Mouse (Mus musculus) embryonic stem cell, embryonic (primary cell): ENCODE data around the gene Tmem169.

Experiments
- CTCF ChIA-PET, 4 experiments: fragments of 300-600 bp in 2 of 4; fragments of 350-600 bp in 2 of 4; sonication (Branson Sonifier 250); formaldehyde crosslinking; loops; one replicate each; lab custom pipeline; 2022; ENCODE audit warnings: inconsistent platforms in 2 of 4; lab: Charles Lee
- POLR2A ChIA-PET, 4 experiments: fragments of 300-600 bp in 2 of 4; fragments of 350-600 bp in 2 of 4; sonication (Branson Sonifier 250); formaldehyde crosslinking; loops; one replicate each; lab custom pipeline; 2022; ENCODE audit warnings: antibody characterized with exemption in 4 of 4, inconsistent platforms in 1 of 4; lab: Charles Lee

The Tmem169 gene

DNA sequence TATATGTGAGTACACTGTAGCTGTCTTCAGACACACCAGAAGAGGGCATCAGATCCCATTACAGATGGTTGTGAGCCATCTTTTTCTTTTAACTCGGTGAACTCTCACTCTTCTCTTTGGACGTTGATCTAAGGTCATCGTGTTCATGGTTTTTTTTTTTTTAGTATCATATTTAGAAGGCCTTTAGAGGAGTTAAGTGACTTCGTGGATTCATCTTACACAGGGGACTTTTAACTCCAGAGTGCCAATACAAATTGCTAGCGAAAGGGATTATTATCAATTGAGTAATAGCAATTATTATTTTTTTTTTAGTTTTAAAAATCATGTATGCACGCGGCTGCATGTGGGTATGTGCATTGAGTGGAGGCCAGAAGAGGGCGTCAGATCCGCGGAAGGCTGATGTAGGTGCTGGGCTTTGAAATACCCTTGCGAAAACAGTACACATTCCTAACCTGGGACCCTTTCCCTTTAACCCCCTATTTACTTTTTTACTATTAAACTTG lies 22.6 kb downstream of the Tmem169 start:
- CTCF ChIA-PET, result interaction anchor here in 3 of 4 experiments (0.6 to 0.7 kb wide), 5 partner anchors 57 to 1092 kb away, joined by 3 to 7 read pairs (median 3); no protein-coding TSS in a partner anchor
- POLR2A ChIA-PET, result interaction anchor here (0.6 to 6.7 kb wide), 44 partner anchors 10 to 1072 kb away, joined by 3 to 59 read pairs (median 4); partner anchors contain the start of genes Pecr (in 3 of the 4) and Tmem169 (in 3 of the 4)

- ChIA-PET CTCF (interaction anchor here in 1 of 4 experiments (0.6 kb wide), 1 partner anchor 52 kb away, joined by 5 read pairs; no protein-coding TSS in a partner anchor), POLR2A (interaction anchor here (0.5 to 6.7 kb wide), 53 partner anchors 9 to 499 kb away, joined by 3 to 59 read pairs (median 4); partner anchors contain the start of genes Pecr (in 3 of the 4), Tmem169 (in 3 of the 4) and Mreg (in 1 of the 4))
Measured at GRCm38 (mm10) chr1:72307317-72307798, 23.2 kb downstream of the Tmem169 start, which contains the start of gene Xrcc5. Gene Xrcc5 (plus strand): TSS chr1:72307421.

DNA sequence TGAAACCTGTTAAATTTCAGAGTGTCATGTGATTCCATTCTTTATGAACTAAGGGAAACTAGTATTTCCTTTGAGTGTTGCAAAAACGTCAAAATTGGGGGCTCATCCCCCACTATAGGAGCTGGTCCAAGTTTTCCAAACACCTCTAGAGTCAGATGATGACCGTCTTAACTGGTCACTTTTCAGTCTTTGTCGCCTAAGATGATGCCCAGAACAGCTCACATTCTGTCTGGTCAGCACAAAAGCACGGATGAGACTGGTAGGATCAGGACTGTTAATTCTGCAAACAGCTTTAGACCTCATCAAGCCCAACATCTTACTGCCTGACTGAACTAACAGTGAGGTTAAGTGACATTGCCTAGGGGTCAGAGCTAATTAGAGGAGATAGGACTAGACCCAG lies 24.8 kb downstream of the Tmem169 start:
- POLR2A ChIA-PET, result interaction anchor here (0.8 to 6.7 kb wide), 45 partner anchors 8 to 481 kb away, joined by 3 to 59 read pairs (median 6); partner anchors contain the start of genes Pecr (in 3 of the 4), Tmem169 (in 3 of the 4), Mreg (in 1 of the 4) and Rpl37a (in 1 of the 4)
- CTCF ChIA-PET, result no interaction called here

DNA sequence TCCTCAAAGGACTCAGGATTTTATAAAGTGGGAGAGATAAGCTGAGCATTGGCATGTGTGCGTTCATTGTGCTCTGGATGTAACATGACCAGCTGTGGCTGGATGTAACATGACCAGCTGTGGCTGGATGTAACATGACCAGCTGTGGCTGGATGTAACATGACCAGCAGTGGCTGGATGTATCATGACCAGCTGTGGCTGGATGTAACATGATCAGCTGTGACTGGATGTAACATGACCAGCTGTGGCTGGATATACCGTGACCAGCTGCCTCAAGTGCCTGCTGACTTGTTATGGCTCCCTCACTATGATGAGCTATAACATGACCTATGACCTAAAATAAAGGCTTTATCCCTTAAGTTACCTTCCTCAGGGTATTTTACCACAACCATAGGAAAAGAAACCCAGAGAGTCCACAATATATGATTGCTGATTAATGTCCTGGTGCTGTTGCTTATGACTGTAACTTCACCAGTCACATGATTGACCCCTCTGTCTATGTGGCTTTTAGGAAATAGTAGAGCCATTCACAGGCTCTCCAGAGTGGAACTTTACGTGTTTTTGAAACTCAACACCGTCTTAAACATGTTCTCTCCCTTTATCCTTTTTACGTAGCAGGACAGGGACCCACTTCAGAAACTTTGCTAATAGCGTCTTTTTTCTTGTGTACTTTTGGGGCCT lies 25.7 kb downstream of the Tmem169 start:
- ChIA-PET POLR2A (interaction anchor here (0.6 to 6.7 kb wide), 43 partner anchors 7 to 659 kb away, joined by 3 to 59 read pairs (median 4); partner anchors contain the start of genes Pecr (in 2 of the 4), Tmem169 (in 2 of the 4), Igfbp2 (in 1 of the 4) and Rpl37a (in 1 of the 4)), CTCF (interaction anchor here in 1 of 4 experiments (0.6 kb wide), 1 partner anchor 46 kb away, joined by 3 read pairs; no protein-coding TSS in a partner anchor)

DNA sequence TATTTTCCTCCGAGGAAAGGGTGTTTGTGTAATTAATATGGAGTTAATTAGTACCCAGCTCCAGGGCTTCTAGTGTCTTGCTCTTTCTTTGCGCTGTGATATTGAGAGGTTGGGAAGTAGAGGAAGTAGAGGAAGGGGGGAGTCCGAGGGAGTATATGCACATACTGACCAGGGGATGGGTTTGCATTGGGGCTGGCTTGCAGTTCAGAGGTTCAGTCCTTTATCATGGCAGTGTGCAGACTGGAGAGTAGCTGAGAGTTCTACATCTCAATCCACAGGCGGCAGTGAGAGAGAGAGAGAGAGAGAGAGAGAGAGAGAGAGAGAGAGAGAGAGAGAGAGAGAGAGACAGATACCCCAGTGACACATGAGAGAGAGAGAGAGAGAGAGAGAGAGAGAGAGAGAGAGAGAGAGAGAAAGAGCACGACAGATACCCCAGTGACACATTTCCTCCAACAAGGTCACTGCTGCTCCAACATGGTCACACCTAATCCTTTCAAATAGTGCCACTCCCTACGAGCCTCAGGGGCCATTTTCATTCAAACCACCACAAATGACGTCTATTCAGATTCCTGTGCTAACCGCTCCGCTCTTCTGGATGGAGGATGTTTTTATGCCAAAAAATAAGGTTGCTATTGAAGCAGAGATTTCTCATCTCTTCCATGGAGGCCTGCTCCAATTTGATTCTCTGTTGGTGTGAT lies 28.7 kb downstream of the Tmem169 start:
- ChIA-PET CTCF (interaction anchor here (0.5 to 1.5 kb wide), 15 partner anchors 9 to 1550 kb away, joined by 3 to 9 read pairs (median 3); partner anchors contain the start of genes Pecr (in 2 of the 4) and Tmem169 (in 2 of the 4)), POLR2A (interaction anchor here (0.6 to 3.2 kb wide), 39 partner anchors 9 to 1799 kb away, joined by 3 to 24 read pairs (median 4); partner anchors contain the start of genes Pecr (in 3 of the 4) and Tmem169 (in 3 of the 4))

GRCm38 (mm10) chr1:72313399-72314039 lies 29.4 kb downstream of the Tmem169 start:
- CTCF ChIA-PET, result interaction anchor here (0.5 to 1.5 kb wide), 14 partner anchors 9 to 1549 kb away, joined by 3 to 9 read pairs (median 3); partner anchors contain the start of genes Pecr (in 2 of the 4) and Tmem169 (in 2 of the 4)
- POLR2A ChIA-PET, result interaction anchor here in 3 of 4 experiments (0.6 to 3.2 kb wide), 33 partner anchors 9 to 513 kb away, joined by 3 to 24 read pairs (median 4); partner anchors contain the start of genes Pecr (in 3 of the 3) and Tmem169 (in 3 of the 3)

DNA sequence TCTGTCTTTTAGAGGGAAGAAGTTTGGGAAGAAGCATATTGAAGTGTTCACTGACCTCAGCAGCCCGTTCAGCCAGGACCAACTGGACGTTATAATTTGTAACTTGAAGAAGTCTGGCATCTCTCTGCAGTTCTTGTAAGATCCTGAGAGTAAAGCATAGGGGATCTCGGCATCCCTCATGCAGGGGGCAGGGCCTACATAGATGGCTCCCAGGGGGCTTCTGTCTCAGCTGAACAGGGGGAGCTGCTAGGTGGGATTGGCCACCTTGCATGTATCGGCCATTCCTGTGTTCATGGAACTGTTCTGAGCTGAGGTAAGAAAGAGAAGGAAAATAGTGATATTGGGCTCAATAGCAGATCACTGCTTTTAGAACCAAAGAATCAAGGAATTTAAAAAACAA lies 31.3 kb downstream of the Tmem169 start:
- ChIA-PET POLR2A (interaction anchor here in 3 of 4 experiments (1.2 to 3.2 kb wide), 5 partner anchors 7 to 89 kb away, joined by 3 to 24 read pairs (median 18); partner anchors contain the start of genes Pecr (in 1 of the 3), Tmem169 (in 1 of the 3) and Xrcc5 (in 1 of the 3)), CTCF (no interaction called here)

DNA sequence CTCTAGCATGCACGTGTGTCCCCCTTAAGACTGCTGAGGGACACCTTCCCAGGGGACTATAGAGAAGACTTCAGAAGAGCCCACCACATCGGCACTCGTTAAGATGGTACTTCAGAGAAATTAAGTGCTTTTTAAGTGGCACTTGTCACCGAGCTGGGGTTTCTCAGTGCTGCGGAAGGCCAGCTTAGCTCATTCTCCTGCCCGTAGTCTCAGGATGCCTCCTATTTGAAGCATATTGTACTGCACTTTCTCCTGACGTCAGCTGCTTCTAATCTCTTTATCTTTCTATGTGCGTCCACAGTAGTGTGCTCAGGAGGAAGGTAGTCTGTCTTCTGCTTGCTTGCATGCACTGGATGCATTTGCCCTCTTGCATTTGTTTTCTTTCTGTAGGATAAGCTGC lies 32.2 kb downstream of the Tmem169 start:
- ChIA-PET CTCF (no interaction called here), POLR2A (interaction anchor here in 3 of 4 experiments (0.8 to 3.1 kb wide), 11 partner anchors 8 to 72 kb away, joined by 3 to 18 read pairs (median 3); partner anchors contain the start of gene Xrcc5 (in 2 of the 3))

GRCm38 (mm10) chr1:72316901-72317300 lies 32.7 kb downstream of the Tmem169 start:
- ChIA-PET CTCF (no interaction called here), POLR2A (interaction anchor here in 3 of 4 experiments (0.8 to 3.1 kb wide), 14 partner anchors 9 to 90 kb away, joined by 3 to 18 read pairs (median 4); partner anchors contain the start of gene Xrcc5 (in 2 of the 3))

- ChIA-PET POLR2A (interaction anchor here (0.5 to 1.2 kb wide), 6 partner anchors 13 to 285 kb away, joined by 3 to 6 read pairs (median 4); no protein-coding TSS in a partner anchor), CTCF (no interaction called here)
Measured at GRCm38 (mm10) chr1:72320759-72321158, 36.6 kb downstream of the Tmem169 start.

DNA sequence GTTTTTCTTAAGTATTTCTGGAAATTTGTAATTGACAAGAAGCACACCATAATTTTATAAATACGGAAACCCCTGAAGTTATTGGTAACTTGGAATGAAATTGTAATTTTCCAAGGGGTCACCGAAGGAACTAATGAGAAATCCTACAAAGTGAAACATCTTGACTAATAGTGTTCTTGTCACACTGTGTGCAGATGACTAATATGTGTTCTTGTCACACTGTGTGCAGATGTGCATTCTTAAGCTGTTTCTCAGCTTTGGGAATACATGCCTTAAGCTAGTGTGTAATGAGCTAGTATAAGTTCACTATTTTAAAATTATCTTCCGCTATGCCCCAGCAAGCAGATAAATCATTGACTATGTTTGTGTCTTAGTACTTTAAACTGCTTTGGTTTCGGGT lies 39.1 kb downstream of the Tmem169 start:
- CTCF ChIA-PET, result interaction anchor here in 1 of 4 experiments (0.6 kb wide), 2 partner anchors 22 to 80 kb away, joined by 5 to 11 read pairs; no protein-coding TSS in a partner anchor
- POLR2A ChIA-PET, result interaction anchor here in 3 of 4 experiments (0.6 to 5.8 kb wide), 9 partner anchors 10 to 57 kb away, joined by 3 to 33 read pairs (median 3); partner anchors contain the start of gene Xrcc5 (in 1 of the 3)

DNA sequence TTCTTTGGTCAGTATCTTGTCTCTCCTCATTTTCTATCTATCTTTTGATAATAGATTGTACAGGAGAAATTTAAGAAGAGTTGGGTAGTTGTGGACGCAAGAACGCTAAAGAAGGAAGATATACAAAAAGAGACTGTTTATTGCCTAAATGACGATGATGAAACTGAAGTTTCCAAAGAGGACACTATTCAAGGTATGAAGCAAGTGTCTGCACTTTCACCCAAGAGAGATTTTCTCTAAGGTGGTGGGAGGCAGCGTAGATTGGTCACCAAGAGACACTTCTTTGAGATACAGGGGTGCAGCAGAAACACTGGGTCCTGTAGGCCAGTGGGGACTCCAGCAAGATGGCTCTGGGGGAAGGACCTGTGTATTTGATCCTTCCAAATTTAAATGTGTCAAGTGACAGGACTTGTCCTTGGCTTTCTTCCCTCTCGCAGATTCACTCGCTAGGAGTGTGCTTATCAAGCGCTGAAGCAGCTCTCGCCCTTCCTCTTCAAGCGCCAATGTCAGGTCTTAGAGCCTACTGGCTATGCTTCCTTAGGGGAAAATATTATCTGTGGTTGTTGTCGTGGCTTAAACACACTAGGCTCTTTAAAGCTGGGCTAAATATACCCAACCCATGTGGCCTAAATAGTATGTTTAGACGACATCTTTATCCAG lies 42.1 kb downstream of the Tmem169 start:
- POLR2A ChIA-PET, result interaction anchor here (0.6 to 5.8 kb wide), 14 partner anchors 8 to 129 kb away, joined by 3 to 33 read pairs (median 4); partner anchors contain the start of gene Xrcc5 (in 1 of the 4)

DNA sequence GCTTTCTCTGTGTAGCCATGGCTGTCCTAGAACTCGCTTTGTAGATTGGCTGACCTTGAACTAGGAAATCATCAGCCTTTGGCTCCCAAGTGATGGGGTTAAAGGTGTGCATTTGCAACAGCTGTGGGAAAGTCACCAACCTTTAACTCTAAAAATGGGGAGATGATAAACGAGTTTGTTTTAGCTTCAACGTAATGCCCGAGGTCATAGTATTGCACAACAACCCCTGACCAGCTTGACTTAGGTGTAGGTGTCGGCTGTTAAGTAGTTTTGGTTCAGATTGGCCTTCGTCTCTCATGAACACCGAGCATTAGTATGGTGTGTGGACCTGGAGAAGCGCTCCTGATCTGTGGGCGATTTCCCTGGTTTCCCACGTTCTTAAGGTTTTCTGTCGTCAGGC lies 50.6 kb downstream of the Tmem169 start:
- ChIA-PET POLR2A (interaction anchor here in 2 of 4 experiments (0.8 to 3.1 kb wide), 8 partner anchors 8 to 48 kb away, joined by 3 to 19 read pairs (median 4); partner anchors contain the start of gene Xrcc5 (in 1 of the 2)), CTCF (no interaction called here)

More for the DNA sequence above, 42.1 kb downstream of the Tmem169 start:
- CTCF ChIA-PET, result interaction anchor here in 1 of 4 experiments (0.6 kb wide), 1 partner anchor 10 kb away, joined by 3 read pairs; no protein-coding TSS in a partner anchor

GRCm38 (mm10) chr1:72336780-72337179 lies 52.6 kb downstream of the Tmem169 start:
- ChIA-PET CTCF (interaction anchor here in 1 of 4 experiments (0.6 kb wide), 1 partner anchor 11 kb away, joined by 3 read pairs; no protein-coding TSS in a partner anchor), POLR2A (interaction anchor here in 2 of 4 experiments (0.6 to 6.1 kb wide), 7 partner anchors 9 to 100 kb away, joined by 3 to 33 read pairs (median 3); no protein-coding TSS in a partner anchor)

DNA sequence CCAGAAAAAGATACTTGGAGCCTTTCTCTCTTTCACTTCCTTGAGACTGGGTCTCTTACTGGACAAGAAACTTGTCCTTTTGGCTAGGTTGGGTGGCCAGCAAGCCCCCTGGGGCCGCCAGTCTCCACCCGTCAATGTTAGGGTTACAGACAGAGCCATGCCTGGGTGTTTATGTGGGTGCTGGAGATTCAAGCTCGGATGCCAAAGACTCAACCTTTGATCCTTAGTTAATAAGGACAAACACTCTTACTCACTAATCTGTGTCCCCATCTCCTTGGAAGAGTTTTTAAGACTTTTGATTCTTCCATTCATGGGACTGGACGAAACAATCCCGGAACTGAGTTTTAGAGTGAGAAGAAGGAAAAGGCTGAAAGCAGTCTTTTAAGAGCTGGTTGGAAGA lies 54.2 kb downstream of the Tmem169 start:
- ChIA-PET CTCF (no interaction called here), POLR2A (interaction anchor here in 2 of 4 experiments (1.4 to 6.1 kb wide), 2 partner anchors 13 to 15 kb away, joined by 3 to 33 read pairs; no protein-coding TSS in a partner anchor)

- POLR2A ChIA-PET, result interaction anchor here in 2 of 4 experiments (0.5 to 3.2 kb wide), 6 partner anchors 11 to 234 kb away, joined by 3 to 14 read pairs (median 6); no protein-coding TSS in a partner anchor
- CTCF ChIA-PET, result no interaction called here
Measured at GRCm38 (mm10) chr1:72347873-72348272, 63.7 kb downstream of the Tmem169 start.
